Mouse (Mus musculus) E14TG2a.4 (cell line): Measurements from ENCODE around the gene Myo1e.

Source experiments
- CTCF ChIP-seq: conservative IDR thresholded peaks from 2 replicates; pipeline ENCODE4 v1.5.1; 2014; ENCODE audit warnings: low read length
- NANOG ChIP-seq: IDR thresholded peaks from 2 replicates; pipeline ENCODE4 v1.6.1; 2014; ENCODE audit warnings: borderline replicate concordance, low read length, mixed read lengths
- POU5F1 ChIP-seq: IDR thresholded peaks from 2 replicates; pipeline ENCODE4 v1.6.1; 2014; ENCODE audit warnings: low read length, borderline replicate concordance

GRCm38 (mm10) chr9:70224046-70224445 lies 16.9 kb downstream of the Myo1e start:
- no peak for TF ChIP-seq CTCF
- TF ChIP-seq NANOG, result no peak
- TF ChIP-seq POU5F1, result no peak
